Mouse (Mus musculus): ENCODE results near the gene Vmn1r197. TPM values are rescaled to one million over a fixed set of nuclear protein-coding genes. Genes with fewer than 3 reads are reported as not detected.
"Not testable (repeated sequence)": the region's sequence is repeated elsewhere in the genome, so short reads cannot be mapped to it uniquely, and the experiment has no call there.

Gene Vmn1r197
- total RNA-seq (2015) (not detected in 2 replicates), total RNA-seq (2017) (not detected in 2 replicates)

DNA sequence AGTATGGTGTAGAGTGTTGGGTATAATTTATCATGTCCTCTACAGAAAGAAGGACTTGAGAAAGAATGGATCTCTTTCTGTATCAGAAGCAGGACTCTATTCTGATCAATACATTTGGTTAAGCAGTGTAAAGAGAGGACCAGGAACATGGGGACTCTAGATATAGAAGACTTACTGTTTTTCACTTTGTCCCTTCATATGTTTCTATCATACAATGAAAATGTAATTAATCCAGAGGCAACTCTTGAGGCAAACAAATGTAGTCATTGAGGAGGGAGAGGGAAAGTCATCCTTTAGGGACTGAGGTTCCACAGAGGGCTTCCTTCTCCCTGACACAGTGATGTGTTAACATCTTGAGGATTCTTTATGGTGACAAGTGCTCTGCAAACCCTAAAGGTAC lies at the start of gene Vmn1r197:
TSS of gene Vmn1r197 (plus strand) at position 301 of the 400 bp plus-strand sequence.
- no peak for ATAC-seq (ENCODE audit: poor library complexity, severe bottlenecking)

DNA sequence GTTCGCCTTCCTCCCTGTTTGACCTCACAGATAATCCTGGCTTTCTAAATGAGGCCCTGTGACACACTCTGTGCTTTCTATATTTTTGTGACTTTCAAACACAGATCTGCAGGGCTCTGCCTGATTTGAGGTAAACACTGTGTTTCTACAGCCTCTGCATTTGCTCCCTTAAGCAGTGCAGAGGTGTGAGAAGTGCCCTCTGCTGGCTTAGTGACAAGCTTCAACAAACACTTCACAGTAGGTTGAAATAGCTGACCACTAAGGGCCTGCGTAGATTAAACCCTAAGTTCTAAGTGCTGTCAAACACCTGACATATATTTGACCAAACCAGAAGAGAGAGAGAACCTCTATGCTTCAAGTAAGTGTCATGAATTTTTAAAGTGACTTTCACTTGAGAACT lies 39.8 kb upstream of the Vmn1r197 start:
- no peak for ATAC-seq (ENCODE audit: poor library complexity, severe bottlenecking)

DNA sequence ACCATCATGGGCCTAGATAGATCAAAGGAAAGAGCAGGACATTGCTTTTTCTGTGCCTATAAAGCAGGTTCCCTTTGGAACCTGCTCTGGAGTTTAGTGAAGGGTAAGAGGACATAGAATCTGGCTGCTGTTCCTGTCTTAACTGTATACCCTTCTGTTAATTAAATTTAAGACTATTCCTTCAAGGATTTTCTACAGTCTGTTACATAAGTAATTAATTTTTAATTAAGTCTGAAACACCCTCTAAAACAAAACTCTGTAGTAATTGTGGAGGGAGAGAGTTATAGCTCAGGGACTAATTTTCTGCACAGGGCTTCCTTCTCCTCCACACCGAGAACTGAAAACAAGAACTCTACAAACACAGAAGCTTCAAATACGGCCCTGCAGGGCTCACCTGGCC lies 34.8 kb upstream of the Vmn1r197 start, which contains the start of gene Vmn1r196:
TSS of gene Vmn1r196 (plus strand) at position 301 of the 400 bp plus-strand sequence.
- no peak for ATAC-seq (ENCODE audit: poor library complexity, severe bottlenecking)

DNA sequence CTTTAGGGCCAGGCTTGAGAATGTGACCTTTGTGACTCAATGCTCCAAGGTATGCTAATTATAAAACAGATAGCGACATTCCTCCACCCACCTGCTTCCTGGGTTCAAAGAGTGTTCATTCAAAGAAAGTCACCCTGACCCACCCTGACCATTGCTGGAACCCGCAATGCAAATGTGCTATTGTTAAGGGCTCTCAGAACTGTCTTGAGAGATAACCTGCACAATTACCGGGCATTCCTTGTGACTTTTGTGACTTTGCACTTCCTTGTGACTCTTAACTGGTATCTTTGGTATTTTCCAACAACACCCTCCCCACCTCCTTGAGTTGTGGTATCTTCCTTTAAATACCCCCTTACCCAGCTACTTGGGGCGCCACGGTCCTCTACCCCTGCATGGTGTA lies 16.3 kb upstream of the Vmn1r197 start:
- not testable (repeated sequence) for ATAC-seq (ENCODE audit: poor library complexity, severe bottlenecking)

DNA sequence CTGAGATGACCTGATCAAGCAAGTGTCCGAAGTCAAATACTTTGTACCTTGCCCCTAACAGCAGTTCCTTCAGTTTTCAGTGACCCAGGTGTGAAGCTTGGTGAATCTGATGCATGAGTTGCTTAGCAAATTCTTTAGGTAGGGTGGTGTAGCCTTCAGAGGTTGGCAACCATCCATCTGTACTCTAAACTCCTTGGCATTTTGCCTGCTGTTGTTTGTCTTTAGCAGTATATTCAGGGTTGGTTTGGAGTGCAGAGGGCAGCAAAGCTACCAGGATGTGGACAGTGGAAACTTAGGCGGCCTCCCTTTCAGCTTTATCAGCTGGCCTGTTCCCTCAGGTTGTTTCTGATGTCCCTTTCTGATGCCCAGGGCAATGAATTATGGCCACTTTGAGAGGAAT lies 9.0 kb upstream of the Vmn1r197 start:
- ATAC-seq (ENCODE audit: poor library complexity, severe bottlenecking): no peak

DNA sequence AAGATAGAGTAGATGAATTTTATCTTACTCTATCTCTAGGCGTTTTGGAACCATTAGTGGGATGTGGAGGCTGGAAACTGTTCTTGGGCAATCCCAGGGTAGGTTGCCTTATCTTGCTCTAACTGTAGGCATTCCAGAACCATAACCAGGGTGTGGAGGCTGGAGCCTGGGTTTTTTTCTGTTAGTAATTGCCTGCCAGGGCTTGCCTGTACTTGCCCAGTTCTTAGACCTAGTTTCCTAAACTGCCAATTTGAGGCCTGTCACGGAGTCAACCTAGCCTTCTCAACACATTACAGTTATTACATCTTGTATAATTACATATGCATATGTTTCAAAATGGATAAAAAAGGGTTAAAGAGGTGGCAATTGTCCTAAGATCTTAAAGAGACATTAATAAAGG lies 7.0 kb upstream of the Vmn1r197 start:
- ATAC-seq (ENCODE audit: poor library complexity, severe bottlenecking): no peak

DNA sequence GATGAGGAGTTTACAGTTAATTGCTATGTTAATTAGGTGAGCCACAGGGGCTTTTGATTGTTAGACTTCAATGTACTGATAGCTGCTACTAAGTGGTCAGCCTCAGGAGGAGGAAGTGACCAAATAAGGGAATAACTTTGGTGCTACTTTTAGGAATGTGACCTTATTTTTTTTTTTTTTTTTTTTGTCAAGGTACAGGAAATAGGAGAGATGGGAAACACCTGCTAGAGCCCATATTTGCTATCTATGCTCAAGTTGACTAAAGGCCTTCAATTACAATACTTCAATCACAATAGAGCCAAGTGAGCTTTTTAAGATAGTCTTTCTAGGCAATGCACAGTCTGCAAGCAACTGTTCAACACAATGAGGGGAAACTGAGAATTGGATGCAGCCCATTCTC lies 4.3 kb upstream of the Vmn1r197 start:
- ATAC-seq (ENCODE audit: poor library complexity, severe bottlenecking): no peak

DNA sequence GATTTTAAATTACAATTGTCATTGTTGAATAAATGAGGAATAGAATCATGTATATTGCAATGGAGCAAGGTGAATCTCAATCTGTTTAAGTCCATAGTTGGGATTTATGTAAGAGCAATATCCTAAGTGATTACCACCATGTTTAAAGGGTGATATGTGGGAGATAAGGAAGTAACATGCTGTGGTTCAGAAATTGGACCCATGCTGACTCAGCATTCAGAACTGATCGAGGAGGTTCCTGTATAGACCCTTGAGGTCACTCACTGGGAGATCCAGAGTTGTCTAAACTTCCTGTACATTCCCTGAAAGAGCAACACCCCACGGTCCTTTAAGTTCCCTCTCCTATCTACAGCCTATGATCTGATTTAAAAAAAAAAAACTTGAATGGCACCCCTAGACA lies 8.9 kb downstream of the Vmn1r197 start:
- no peak for ATAC-seq (ENCODE audit: poor library complexity, severe bottlenecking)

DNA sequence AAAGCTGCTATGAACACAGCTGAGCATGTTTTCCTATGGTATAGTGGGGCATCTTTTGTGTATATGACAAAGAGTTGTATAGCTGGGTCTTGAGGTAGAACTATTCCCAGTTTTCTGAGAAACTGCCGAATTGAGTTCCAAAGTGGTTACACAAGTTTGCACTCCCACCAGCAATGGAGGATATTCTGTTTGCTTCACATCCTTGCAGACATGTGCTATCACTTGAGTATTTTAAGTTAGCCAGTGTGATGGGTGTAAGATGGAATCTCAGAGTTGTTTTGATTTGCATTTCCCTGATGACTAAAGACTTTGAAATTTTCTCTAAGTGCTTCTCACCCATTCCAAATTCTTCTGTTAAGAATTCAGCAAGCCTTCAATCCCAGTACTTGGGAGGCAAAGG lies 11.2 kb downstream of the Vmn1r197 start:
- ATAC-seq (ENCODE audit: poor library complexity, severe bottlenecking): no peak

DNA sequence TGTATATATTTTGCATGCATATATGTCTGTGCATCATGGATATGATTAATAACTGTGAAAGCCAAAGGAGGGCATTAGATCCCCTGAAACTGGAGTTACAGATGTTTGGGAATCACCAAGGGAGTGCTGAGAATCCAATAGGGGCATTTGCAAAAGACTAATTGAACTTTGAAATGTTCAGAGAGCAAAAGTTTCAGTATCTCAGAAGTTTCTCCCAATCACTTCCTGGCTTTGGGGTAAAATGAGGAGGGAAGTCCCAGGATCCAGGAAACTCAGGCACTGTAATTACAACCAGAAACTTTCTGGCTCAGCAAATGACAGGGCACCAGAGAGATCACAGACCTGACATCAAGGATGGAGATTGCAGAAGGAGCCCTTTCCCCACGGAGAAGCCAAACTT lies 25.7 kb downstream of the Vmn1r197 start, which contains the start of gene Vmn1r198:
TSS of gene Vmn1r198 (plus strand) at position 301 of the 400 bp plus-strand sequence.
- no peak for ATAC-seq (ENCODE audit: poor library complexity, severe bottlenecking)

DNA sequence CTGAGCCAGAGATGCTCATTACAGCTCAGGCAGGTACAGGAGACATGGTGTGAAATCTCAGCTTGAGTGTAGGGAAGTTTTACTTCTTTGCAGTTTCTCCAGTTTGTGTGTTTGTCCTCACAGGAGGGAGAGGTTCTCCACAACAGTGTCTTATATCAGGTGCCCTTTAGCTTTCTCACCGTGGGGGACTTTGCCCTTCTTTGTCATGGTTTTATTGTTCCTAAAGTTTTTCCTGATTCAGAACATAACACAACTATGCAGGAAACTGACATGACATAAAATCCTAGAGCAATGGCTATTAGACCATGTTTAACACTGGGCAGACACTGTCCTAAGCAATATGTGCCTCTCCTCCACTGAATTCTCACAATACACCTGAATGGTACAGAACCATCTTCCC lies 26.4 kb downstream of the Vmn1r197 start:
- no peak for ATAC-seq (ENCODE audit: poor library complexity, severe bottlenecking)

DNA sequence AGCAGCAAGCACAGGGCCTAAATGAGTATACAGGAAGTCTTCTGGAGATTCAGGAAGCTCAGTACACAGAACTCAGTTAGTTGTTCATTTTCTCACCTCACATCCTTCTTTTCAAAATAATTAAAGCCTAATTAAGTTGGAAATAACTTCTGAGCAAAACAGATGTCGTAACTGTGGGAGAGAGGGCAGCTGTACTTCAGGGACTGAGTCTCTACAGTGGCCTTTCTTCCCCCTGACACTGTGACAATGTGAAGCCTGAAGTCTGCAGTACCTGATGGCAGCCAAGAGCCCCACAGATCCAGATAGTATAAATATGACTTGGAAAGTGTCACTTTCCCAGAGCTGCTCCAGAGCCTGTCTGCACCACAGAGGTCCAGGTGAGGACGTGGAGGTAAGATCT lies 55.1 kb downstream of the Vmn1r197 start, which contains the start of gene Vmn1r199:
TSS of gene Vmn1r199 (plus strand) at position 301 of the 400 bp plus-strand sequence.
- ATAC-seq (ENCODE audit: poor library complexity, severe bottlenecking): no peak

DNA sequence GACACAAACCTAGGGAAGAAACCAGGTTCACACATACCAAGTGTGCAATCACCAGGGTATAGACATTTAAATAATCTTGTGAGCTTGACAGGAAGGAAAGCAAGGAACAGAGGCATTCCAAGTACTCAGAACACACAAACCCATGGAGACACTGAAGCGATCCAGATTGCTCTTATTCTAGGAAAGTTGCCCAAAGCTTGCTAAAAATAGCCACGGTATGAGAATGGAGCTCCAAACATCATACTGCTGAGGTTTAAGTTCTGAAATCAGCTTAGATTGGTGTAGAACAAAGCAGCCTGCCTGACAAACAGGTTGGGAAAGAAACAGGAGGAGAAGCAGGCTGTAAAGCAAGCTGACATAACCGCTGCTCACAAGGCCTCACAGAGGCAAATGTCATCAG lies 56.7 kb downstream of the Vmn1r197 start:
- ATAC-seq (ENCODE audit: poor library complexity, severe bottlenecking): not testable (repeated sequence)

Other genes with a start within 250 kb of the Vmn1r197 start
- not detected in 2 replicates for gene Vmn1r188, start 240.1 kb upstream of the Vmn1r197 start, total RNA-seq (2015)
- gene Vmn1r188, start 240.1 kb upstream of the Vmn1r197 start, total RNA-seq (2017): not detected in 2 replicates
- not detected in 2 replicates for gene Vmn1r189, start 218.8 kb upstream of the Vmn1r197 start, total RNA-seq (2015)
- gene Vmn1r189, start 218.8 kb upstream of the Vmn1r197 start, total RNA-seq (2017): not detected in 2 replicates
- not detected in 2 replicates for gene Vmn1r191, start 140.6 kb upstream of the Vmn1r197 start, total RNA-seq (2015)
- gene Vmn1r191, start 140.6 kb upstream of the Vmn1r197 start, total RNA-seq (2017): not detected in 2 replicates
- not detected in 2 replicates for gene Vmn1r192, start 133.4 kb upstream of the Vmn1r197 start, total RNA-seq (2015)
- gene Vmn1r192, start 133.4 kb upstream of the Vmn1r197 start, total RNA-seq (2017): 0.04 TPM in 1 of 2 replicates, not detected in the other
- gene Vmn1r193, start 101.4 kb upstream of the Vmn1r197 start, total RNA-seq (2015): not detected in 2 replicates
- not detected in 2 replicates for gene Vmn1r193, start 101.4 kb upstream of the Vmn1r197 start, total RNA-seq (2017)
- not detected in 2 replicates for gene Vmn1r194, start 80.4 kb upstream of the Vmn1r197 start, total RNA-seq (2015)
- not detected in 2 replicates for gene Vmn1r194, start 80.4 kb upstream of the Vmn1r197 start, total RNA-seq (2017)
- gene Vmn1r195, start 54.1 kb upstream of the Vmn1r197 start, total RNA-seq (2015): not detected in 2 replicates
- not detected in 2 replicates for gene Vmn1r195, start 54.1 kb upstream of the Vmn1r197 start, total RNA-seq (2017)
- gene Vmn1r196, start 34.7 kb upstream of the Vmn1r197 start, total RNA-seq (2015): not detected in 2 replicates
- gene Vmn1r196, start 34.7 kb upstream of the Vmn1r197 start, total RNA-seq (2017): not detected in 2 replicates
- gene Vmn1r198, start 25.8 kb downstream of the Vmn1r197 start, total RNA-seq (2015): not detected in 2 replicates
- gene Vmn1r198, start 25.8 kb downstream of the Vmn1r197 start, total RNA-seq (2017): under 0.01 TPM in 1 of 2 replicates, not detected in the other
- not detected in 2 replicates for gene Vmn1r199, start 55.2 kb downstream of the Vmn1r197 start, total RNA-seq (2015)
- not detected in 2 replicates for gene Vmn1r199, start 55.2 kb downstream of the Vmn1r197 start, total RNA-seq (2017)
- gene Vmn1r200, start 65.8 kb downstream of the Vmn1r197 start, total RNA-seq (2015): not detected in 2 replicates
- gene Vmn1r200, start 65.8 kb downstream of the Vmn1r197 start, total RNA-seq (2017): 0.04 TPM in 1 of 2 replicates, not detected in the other
- not detected in 2 replicates for gene Vmn1r201, start 147.3 kb downstream of the Vmn1r197 start, total RNA-seq (2015)
- gene Vmn1r201, start 147.3 kb downstream of the Vmn1r197 start, total RNA-seq (2017): not detected in 2 replicates
- gene Vmn1r202, start 180.8 kb downstream of the Vmn1r197 start, total RNA-seq (2015): not detected in 2 replicates
- gene Vmn1r202, start 180.8 kb downstream of the Vmn1r197 start, total RNA-seq (2017): not detected in 2 replicates
- 0.02 TPM in 1 of 2 replicates, not detected in the other for gene Vmn1r203, start 193.5 kb downstream of the Vmn1r197 start, total RNA-seq (2015)
- 0.11 TPM in 1 of 2 replicates, not detected in the other for gene Vmn1r203, start 193.5 kb downstream of the Vmn1r197 start, total RNA-seq (2017)
- gene Vmn1r204, start 228.6 kb downstream of the Vmn1r197 start, total RNA-seq (2015): not detected in 2 replicates
- gene Vmn1r204, start 228.6 kb downstream of the Vmn1r197 start, total RNA-seq (2017): not detected in 2 replicates